Mouse (Mus musculus) testis, postnatal 14 days (tissue): ENCODE measurements around the gene AU040320.

Experiments used
- DNase-seq: peaks from one replicate; pipeline ENCODE4 v3.0.0; 2021; ENCODE audit warnings: low spot score

AU040320 gene

DNA sequence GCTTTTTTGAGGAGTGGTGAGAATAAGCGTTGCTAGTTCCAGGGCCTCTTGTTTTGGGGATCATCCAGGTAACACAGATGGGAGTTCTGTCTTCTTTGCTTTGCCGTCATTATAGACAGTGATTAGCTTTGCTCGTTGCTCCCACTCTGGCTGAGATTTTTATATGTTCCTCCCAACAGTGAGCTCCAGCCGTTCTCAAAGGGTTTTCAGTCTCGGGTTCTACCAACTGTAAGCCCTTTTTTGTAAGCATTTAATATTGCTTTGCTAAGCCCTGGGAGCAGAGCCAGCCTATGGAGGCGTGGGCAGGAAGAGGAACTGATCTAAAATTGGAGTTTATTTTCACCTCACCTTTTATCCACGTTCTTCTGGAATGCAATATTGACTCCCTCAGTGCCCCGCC, 29.7 kb downstream of the AU040320 start:
- no peak for DNase-seq

- DNase-seq: no peak
Observed at GRCm38 (mm10) chr4:126792341-126793102, 39.2 kb downstream of the AU040320 start.

DNA sequence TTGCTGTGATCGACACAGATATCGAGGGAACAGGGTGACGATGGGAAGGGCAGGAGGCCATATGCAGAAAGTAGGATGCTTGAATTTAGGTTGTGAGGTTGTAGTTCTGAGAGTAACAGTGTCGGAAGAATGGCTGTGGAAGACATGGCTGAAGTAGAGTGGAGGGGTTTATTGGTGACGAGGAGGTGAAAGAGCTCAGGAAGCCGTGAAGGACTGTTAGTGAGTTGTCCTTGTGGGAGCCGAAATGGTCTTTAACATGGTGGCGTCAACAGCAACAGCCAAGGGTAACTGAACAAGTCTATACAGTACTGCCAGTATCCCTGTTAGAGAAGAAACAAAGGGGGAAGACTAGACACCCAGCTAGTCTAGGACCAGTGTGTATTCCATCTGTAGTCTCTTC, 48.8 kb downstream of the AU040320 start:
- DNase-seq: no peak

GRCm38 (mm10) chr4:126803268-126803873, 50.0 kb downstream of the AU040320 start:
- DNase-seq: peak; percentile 19

- DNase-seq: no peak
Observed at GRCm38 (mm10) chr4:126805741-126806140, 52.4 kb downstream of the AU040320 start.

DNA sequence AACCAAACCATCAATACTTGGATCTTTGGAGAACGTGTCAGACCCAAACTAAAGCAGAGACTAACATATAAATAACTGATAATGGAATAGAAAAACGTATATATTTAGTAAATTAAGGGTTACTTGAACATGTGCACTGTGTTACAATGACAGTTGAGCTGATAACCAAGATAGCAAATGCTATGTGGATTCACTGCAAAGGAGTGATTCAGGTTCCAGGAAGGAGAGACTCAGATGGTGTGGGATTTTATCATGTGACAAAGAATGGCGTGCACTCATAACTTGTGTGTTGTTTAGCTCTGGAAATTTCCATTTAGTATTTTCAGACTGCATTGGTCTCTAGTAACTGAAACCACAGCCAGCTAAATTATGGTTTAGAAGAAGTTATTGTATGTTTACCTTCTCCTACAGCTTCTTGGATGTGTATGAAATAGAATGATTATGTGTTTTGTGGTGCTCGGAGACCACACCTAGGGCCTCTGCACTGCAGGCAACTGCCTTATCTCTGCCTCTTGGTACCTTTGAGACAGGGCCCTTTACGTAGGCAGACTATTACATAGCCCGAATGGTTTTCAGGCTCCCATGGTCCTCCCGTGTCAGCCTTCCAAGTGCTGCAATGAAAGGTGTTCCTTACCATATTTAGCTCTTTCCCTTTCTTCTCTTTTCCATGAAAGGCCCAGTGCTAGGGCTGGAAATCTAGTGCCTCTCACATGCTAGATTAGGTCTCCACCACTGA, 53.5 kb downstream of the AU040320 start:
- no peak for DNase-seq

- no peak for DNase-seq
Observed at GRCm38 (mm10) chr4:126810566-126810965, 57.2 kb downstream of the AU040320 start.

DNA sequence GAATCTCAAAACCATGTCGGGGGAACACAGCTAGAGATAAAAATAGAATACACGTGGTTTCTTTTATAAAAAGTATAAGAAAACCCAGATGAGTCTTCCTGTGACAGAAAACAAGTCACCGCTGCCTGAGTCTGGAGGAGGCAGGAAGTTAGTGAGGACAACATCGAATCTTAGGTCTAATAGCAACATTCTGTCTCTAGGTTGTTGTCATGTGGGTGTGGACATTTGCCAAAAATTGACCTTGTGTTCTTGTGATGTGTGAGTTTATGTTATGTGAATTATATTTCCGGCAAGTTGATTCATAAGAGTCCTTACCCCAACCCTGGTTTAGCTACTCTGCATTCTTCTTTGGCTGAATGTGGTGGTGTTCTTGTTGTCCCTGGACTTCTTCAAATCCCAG, 59.9 kb downstream of the AU040320 start:
- DNase-seq: no peak

DNA sequence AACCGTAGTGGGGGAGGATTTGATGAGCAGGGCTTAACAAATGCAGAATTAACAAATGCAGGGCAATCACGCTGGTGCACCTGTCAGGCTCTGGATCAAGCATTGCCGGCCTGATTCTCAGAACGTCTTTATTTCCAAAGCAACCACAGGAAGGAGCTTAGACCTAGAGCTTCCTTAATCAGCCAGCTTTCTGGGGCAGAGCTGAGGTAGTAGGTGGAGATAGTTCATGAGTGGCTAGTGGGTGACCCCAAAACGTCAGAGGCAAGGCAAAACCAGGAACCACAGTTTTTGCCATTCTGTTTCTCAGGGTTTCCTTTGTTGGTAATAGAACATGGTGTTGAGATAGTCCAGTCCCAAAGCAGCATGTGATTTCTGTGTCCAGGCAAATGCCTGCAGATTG, 61.5 kb downstream of the AU040320 start:
- DNase-seq: no peak

DNA sequence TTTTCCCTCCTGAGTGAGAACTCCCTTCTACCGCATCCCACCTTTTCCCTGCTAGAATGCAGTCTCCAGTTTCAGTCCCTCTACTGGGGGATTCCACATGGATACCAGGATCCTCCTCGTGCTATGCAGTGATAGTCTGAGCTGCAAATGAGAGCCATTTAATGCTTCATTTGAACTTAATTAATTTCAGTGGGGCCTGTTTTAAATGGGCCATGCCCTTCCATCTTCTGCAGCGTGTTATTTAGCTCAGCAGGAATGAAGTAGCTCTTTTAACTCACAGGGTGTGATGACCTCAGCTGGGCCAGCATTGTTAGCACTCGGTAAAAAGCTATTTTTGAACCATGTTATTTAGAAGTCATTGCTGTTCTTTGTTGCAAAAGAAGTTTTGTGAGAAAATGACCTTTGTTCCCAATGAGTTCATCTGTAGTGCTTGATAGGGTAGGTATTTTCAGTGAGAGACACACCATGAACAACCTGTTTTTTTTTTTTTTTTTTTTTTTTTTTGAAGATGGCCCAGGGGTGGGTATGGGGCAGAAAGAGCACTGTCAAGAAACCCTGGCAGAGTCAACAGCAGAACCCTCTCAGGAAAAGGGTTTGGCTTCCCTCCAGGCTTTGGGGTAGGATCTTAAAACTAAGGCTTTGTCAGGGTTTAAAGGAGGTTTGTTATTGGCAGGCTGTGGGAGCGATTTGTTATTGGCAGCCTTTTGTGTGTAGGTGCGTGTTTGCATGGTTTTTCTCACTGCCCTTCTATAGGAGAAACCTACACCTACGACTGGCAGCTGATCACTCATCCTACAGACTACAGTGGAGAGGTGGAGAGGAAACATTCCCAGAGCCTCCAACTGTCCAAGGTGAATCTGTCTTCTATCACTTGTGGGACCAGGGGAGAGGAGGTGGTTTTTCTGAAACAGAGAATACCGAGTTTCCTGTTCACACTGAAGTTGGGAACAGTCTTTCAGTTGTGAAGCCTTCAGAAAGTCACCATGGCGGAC, 69.8 kb downstream of the AU040320 start:
- DNase-seq: no peak

DNA sequence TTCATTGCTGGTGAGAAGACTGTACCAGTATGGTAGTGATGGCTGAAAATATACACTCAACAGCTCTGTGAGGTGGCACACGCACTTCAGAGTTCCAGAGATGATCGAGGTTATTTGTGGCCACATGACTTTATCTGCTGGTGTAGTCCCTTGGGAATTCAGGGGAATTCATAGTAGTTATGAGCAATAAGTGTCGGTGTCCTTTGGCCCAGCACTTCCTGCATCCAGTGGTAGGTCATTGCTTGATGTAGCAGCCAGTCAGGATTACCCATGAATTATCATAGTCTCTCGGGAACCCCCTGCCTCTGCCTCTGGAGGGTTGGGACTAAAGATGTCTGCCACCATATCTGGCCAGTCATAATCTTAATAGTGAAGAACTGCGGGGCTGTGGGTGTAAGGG, 70.6 kb downstream of the AU040320 start:
- DNase-seq: no peak

DNA sequence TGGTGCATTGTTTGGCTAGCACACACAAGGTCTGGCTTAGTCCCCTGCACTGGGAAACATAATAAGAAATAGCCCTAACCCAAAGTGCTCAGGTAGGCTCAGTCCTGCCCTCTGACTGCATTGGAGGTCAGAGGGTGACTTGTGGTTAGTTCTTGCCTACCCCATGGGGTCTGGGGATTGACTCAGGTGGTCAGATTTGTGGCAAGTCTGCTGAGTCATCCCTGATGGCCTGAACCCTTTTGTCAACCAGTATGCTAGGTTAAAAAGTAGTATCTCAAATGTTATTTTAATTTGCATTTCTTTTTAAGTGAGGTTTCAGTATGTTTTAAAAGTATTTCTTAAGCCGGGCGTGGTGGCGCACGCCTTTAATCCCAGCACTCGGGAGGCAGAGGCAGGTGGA, 77.8 kb downstream of the AU040320 start:
- no peak for DNase-seq

DNA sequence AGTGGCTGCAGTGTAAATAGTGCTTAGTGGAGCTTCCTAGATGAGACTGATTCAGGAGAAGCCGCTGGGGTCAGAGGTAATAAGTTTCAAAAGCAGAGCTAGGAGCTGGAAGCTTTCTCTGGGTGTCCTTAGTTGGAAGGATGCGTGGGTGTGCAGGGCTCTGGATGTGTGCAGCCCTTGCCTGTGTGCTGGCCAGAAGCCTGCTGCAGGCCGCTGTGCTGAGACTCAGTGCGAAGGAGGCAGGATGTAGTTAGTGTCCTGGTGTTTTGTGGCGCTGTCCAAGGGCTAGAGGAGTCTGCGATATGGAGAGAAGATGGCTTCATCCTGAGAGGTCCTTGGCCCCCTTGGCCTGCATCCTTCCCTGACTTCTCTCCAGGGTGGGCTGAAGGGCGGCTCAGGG, 85.5 kb downstream of the AU040320 start:
- DNase-seq: no peak

- DNase-seq: peak; percentile 54
Observed at GRCm38 (mm10) chr4:126839873-126840272, 86.5 kb downstream of the AU040320 start.

DNA sequence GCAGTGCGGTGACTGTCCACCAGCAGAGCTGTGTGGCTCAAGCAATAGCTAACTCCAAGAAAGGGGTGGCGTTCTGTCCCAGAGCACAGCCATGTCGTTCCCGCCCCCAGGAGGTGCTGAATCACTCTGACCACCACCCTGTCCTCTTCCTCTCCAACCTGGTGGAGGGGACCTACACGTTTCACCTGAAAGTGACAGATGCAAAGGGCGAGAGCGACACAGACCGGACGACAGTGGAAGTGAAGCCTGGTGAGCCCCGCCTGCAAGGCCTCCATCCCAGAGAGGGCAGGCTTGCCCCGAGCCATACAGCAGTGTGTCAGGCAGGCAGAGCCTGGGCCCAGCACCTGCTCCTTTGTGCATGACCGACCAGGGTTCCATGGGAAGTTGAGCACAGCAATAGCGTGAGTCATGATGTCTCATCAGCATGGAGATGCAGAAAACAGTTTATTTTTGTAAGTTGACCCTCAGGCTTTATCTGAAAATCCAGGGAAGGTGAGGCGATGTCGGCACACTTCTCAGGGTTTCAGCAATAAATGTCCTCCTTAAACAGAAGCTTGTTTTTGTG, 87.7 kb downstream of the AU040320 start:
- no peak for DNase-seq

- DNase-seq: no peak
Observed at GRCm38 (mm10) chr4:126842911-126843310, 89.6 kb downstream of the AU040320 start.

GRCm38 (mm10) chr4:126845664-126846063, 92.3 kb downstream of the AU040320 start:
- no peak for DNase-seq

GRCm38 (mm10) chr4:126846971-126847370, 93.6 kb downstream of the AU040320 start:
- DNase-seq: no peak

DNA sequence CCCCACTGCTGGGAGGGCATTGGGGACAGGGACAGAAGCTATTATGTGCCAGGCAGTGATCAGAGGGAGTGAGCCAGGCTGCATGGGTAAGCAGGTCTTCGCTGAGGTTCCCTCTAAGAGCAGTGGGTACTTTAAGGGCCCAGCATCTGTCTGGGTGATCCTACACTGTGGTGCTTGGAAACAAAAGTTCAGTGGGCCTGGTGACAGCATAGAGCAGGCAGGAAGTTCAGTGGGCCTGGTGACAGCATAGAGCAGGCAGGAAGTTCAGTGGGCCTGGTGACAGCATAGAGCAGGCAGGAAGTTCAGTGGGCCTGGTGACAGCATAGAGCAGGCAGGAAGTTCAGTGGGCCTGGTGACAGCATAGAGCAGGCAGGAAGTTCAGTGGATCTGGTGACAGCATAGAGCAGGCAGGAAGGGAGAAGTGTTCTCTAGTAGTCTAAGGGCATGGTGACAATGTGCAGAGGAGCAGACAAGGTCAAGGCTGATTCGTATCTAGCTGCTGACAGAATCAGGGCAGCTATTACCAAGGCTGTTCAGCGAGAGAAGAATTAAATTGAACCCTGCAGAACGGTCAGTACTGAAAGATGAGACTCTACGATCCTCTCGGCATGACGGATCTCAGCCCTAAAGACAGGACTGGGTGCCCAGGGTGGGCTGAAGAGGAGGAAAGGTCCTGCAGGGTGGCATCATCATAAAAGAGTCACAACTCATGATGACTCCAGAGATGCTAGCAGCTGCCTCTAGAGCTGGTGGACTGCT, 96.9 kb downstream of the AU040320 start:
- DNase-seq: no peak

- DNase-seq: no peak
Observed at GRCm38 (mm10) chr4:126850778-126851080, 97.4 kb downstream of the AU040320 start.

DNA sequence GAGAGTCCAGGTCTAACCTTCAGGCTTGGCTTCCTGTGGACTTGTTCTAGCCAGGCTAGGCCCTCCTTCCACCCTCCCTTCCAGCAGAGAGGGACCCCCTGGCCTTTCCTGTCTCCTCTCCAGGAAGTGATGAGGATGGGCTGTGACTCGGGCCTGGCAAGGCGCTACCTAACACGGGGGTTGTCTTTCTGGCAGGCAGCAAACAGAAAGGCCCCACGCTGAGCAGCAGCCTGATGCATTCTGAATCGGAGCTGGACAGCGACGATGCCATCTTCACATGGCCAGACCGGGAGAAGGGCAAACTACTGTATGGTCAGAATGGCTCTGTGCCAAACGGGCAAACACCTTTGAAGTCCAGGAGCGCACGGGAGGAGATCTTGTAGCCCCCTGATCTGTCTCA, 99.6 kb downstream of the AU040320 start:
- no peak for DNase-seq
